Mouse (Mus musculus): Measurements from ENCODE around the gene Megf8. TPM values are rescaled to one million over a fixed set of nuclear protein-coding genes. Genes with fewer than 3 reads are reported as not detected.

The Megf8 gene
- polyA plus RNA-seq, 1 experiment, result 40.0 TPM

GRCm38 (mm10) chr7:25339329-25339728 lies 22.4 kb downstream of the Megf8 start:
- no peak for DNase-seq (ENCODE audit: low read depth)

DNA sequence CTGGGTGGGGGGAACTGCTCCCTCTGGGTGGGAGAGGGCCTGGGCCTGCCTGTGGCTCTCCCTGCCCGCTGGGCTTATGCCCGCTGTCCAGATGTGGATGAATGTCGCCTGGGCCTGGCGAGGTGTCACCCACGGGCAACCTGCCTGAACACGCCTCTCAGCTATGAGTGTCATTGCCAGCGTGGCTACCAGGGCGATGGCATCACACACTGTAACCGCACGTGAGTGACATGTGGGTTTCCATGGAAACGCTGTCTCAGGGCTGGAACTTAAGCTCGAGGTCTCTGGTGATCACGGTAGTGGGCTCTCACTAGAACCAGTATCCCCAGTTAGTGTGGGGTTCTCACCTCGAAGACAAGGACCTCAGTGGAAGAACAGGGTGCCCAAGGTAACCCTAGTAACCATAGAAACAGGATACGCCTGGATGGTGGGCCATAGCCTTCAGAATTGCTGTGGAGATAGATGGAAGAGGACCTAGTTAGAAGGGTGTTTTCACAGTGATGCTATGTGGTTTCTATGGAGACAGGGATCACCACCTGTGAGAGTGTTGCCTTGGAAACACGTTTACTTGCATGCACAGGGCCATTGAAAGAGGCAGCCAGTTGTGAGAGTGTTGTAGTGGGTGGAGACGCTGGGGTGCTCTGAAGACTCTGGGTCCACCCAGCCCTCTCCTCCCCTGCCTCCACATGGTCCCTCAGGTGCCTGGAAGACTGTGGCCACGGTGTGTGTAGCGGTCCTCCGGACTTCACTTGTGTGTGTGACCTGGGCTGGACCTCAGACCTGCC lies 24.2 kb downstream of the Megf8 start:
- no peak for DNase-seq (ENCODE audit: low read depth)

- no peak for DNase-seq (ENCODE audit: low read depth)
These were observed 31.9 kb downstream of the Megf8 start for GRCm38 (mm10) chr7:25348861-25349260.

DNA sequence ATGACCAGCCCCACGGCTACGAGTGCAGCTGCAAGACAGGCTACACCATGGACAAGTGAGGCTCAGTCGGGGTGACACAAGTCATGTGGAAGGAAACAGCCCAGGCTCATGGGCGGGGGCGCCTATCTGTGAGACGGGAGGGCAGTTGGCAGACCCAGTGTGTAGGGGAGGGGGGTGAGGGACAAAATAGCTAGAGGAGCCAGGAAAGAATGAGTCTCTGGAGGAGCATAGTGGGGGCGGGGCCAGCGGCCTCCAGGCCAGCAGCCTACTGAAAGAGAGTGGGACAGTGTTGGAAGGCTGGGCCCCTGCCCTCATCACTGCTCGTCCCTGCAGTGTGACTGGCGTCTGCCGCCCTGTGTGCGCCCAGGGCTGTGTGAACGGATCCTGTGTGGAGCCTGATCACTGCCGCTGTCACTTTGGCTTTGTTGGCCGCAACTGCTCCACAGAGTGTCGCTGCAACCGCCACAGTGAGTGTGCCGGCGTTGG lies 41.8 kb downstream of the Megf8 start:
- DNase-seq (ENCODE audit: low read depth), result no peak

DNA sequence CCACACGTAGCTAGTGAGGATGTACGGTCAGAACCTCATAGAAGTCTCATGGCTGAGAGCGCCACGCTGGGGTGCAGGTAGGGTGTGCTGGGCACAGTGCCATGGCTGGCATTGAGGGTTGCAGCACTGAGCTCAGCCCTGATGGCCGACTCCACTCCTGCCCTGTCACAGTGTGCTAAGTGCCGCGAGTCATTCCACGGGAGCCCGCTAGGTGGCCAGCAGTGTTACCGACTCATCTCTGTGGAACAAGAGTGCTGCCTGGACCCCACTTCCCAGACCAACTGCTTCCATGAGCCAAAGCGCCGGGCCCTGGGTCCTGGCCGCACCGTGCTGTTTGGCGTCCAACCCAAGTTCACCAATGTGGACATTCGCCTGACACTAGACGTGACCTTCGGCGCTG lies 46.2 kb downstream of the Megf8 start:
- no peak for DNase-seq (ENCODE audit: low read depth)

GRCm38 (mm10) chr7:25363632-25364031 lies 46.7 kb downstream of the Megf8 start:
- no peak for DNase-seq (ENCODE audit: low read depth)

DNA sequence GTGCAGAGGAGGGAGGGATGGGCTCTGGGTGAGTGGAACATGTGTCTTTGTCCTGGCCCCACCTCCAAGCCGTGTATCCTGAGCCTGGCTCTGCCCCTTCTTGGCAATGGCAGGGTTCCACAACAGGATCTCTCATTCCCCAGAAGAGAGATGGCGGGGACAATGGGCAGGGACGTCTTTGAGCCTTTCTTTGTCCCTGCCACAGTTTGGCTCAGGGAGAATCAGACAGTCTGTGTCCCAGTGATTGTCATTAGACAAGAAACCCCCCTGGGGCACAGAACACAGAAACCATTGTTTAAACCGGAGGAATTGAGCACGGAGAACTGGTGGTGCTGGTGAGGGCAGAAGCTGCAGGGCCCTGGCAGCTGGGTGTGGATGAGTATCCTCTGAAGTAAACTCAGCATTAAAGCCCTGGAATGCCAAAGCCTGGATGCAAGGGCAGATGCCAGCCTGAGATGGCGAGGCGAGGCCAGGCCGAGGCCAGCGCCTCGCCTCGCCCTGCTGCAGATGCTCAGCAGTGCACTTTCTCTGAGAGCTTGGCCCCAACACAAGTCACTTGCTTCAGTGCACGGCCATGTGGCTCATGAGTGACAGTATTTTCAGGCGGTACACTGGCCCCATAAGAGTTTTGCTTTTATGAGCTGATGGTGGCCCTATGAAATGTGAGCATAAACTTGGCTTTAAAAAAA lies 49.1 kb downstream of the Megf8 start:
- no peak for DNase-seq (ENCODE audit: low read depth)

GRCm38 (mm10) chr7:25367632-25368293 lies 50.8 kb downstream of the Megf8 start:
- no peak for DNase-seq (ENCODE audit: low read depth)

GRCm38 (mm10) chr7:25368333-25368732 lies 51.4 kb downstream of the Megf8 start:
- DNase-seq (ENCODE audit: low read depth), result no peak

- no peak for DNase-seq (ENCODE audit: low read depth)
These were observed 52.2 kb downstream of the Megf8 start, which contains the start of gene Cnfn for GRCm38 (mm10) chr7:25369058-25369749. Gene Cnfn, minus strand, starts transcription at chr7:25369724.

GRCm38 (mm10) chr7:25372441-25372840 lies 55.5 kb downstream of the Megf8 start:
- DNase-seq (ENCODE audit: low read depth), result no peak

GRCm38 (mm10) chr7:25376556-25376955 lies 59.6 kb downstream of the Megf8 start:
- DNase-seq (ENCODE audit: low read depth), result no peak

DNA sequence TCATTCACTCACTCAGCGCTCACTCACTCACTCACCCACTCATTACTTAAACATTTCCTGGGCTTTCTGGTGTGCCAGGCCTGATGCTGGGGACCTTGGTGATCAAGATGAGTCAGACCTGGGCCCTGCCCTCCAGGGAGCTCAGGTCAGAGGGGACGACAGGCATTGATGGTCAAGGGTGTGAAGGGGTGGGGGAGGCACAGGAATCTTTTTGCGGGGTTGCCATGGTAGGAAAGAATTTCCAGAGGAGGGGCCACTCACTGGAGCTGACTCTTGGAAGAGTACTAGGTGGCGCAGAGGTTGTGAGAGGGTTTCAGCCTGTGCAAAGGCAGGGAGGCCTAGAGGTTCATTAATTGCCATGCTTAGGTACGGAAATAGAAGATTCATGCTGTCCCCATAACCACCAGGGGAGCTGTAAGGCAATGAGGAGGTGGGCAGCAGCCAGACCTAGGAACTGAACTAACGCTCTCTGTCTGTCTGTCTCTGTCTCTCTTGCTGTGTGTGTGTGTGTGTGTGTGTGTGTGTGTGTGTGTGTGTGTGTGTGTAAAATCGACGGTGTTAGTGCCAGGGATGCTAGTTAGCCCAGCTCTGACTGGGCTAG lies 60.2 kb downstream of the Megf8 start:
- no peak for DNase-seq (ENCODE audit: low read depth)

DNA sequence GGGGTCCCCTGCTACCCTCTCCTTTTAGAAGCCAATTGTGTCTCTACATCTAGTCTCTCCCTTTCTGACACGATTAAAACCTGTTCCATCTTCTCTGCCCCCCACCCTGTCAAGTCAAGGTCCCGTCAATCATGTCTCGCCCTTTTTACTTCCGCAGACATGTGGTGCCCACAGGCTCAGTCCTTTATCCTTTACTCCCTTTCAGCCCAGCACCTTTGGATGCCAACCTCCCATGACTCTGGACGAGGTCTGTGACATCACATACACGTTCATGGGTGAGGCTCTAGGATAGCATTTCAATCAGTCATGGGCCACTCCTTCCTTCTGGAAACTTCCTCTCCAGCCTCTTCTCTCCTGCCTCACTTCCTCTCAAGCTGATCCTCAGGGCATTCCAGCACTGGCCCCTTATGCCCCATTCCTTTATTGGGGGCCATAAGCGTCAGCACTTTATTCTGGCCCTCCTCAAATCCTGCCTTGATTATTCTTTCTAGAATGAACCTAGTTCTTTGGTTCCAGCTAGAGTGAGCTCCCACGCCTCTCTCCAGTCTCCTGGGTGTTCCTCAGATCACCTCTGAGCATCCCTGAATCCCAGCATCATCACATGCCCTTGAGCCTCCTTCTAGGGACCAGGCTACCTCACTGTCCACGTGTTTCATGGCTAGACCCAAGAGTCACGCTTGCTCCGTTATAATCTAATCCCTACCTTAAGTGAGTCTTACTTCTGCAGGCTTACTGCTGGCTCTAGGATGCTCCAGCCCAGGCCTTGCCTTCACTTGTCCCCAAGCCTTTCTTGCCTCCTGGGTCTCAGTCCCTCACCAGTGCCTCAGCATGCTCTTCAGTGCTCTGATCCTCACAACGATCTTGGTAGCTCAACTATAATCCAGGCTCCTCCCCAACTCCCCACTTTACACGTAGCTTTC lies 61.5 kb downstream of the Megf8 start:
- DNase-seq (ENCODE audit: low read depth), result no peak

GRCm38 (mm10) chr7:25379551-25380351 lies 62.8 kb downstream of the Megf8 start:
- no peak for DNase-seq (ENCODE audit: low read depth)

DNA sequence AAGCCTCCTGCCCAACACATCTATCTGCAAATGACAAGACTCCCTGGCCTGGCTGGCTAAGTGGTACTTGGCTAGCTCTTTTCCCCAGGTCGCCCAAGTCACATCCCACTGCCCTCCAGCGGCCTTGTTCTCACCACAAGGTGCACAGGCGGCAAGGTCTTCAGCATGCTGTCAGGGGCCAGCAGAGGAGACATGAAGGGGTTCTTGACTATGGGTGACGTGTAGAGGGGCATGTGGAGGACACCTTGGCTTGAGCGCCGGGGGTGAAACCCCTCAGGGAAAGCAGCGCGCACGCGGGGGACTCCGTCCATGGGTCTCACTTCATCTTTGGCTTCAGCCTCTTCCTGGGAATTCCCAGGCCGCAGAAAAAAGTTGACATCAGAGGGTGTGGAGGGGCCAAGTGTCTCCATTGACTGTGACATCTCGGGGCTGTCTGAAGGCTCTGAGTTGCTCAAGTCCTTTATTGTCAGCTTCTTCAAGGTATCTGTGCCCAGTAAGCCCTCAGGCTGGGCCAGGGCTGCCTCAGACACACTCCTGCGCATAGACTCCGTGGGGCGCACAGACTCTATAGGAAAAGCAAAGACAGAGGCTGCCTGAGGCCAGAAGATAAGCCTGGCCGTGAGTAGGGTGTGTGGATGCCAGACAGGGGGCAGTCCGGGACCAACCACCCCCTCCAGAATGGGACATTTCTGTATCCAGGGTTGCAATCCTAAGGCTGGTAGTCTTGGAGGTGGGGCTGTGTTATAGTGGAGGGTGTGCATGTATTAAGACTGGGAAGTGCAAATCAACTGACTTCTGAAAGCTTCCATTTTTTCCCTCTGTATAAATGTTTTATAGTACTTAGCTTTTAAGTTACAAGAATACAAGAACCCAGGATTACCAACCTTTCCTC lies 63.7 kb downstream of the Megf8 start:
- DNase-seq (ENCODE audit: low read depth), result no peak

GRCm38 (mm10) chr7:25381284-25381680 lies 64.3 kb downstream of the Megf8 start:
- no peak for DNase-seq (ENCODE audit: low read depth)

DNA sequence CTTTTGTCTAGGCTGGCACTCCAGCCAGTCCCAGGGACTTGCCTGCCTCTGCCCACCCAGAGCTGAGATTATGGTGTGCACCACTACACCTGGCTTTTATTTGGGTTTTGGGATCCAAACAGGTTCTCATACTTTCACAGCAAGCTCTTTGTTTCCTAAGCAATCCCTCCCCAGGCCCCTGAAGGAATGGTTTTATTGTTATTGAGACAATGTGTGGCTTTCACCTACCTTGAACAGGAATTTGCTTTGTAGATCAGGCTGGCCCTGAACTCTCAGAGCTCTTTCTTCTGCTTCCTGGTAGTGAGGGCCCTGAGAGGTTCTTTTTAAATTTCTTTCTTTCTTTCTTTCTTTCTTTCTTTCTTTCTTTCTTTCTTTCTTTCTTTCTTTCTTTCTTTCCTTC lies 65.6 kb downstream of the Megf8 start:
- DNase-seq (ENCODE audit: low read depth), result no peak

DNA sequence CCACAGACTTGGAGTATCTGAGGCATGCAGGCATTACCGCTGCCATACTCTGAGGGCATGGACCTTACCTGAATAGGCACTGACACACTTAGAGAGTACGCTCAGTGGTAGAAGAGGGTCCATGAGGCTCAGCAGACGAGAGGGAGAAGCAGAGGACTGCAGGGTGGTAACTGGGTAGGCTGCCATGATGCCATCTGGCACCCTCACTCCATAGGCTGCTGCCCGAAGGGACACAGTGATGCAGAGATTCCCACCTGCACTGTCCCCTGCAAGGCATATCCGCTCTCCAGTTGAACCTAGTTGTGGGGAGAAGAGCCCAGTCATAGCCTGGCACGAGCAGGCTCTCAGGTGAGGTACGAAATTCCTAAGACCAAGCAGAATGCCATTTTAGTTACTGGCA lies 66.4 kb downstream of the Megf8 start:
- no peak for DNase-seq (ENCODE audit: low read depth)
